Mouse (Mus musculus) gastrocnemius, postnatal 14 days (tissue): ENCODE results near the gene Gm11555. TPM values are rescaled to one million over a fixed set of nuclear protein-coding genes. Genes with fewer than 3 reads are reported as not detected.
"Not testable (repeated sequence)": the region's sequence is repeated elsewhere in the genome, so short reads cannot be mapped to it uniquely, and the experiment has no call there.

Source experiments
- DNase-seq: peaks from one replicate; pipeline ENCODE4 v3.0.0; 2021; ENCODE audit warnings: mixed read lengths
- intact Hi-C: fragments of 180-260 bp; cut with DNase I; formaldehyde crosslinking; loops from one replicate; pipeline ENCODE4 v1.15.1; 2025; ENCODE audit warnings: low total_unique reads
- long read RNA-seq, 2 experiments: library from polyadenylated mRNA; stranded (forward); transcript quantifications; one replicate each; pipeline ENCODE4 v2.0.0; 2021
- total RNA-seq, 2 experiments: library from RNA; stranded (reverse); gene quantifications; 2 replicates each; pipeline ENCODE4 v1.2.3; 2021

Gene Gm11555
- total RNA-seq: not detected
- long read RNA-seq, experiment 1: 0 reads
- long read RNA-seq, experiment 2: 0 reads

DNA sequence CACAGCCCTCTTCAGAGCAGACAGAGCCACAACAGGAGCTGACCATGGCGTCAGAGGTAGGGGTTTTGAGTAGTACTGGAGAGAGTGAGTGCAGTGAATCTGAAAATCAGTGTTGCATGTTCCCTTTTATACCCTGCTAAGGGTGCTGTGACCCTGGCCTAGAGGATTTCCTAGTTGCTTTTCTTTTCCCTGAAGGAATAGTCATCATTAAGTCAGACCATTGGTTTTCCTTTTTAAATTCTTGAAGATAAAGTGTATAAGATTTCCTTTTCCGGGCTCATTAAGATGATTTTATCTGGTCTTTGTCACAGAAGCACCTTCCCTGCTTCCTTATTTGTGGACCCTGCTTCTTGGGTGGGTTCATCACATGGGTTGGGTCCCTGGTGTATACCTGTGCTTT lies at the start of gene Gm11555:
TSS of gene Gm11555 (minus strand) at position 101 of the 400 bp plus-strand sequence.
- intact Hi-C loops: no loop called here

DNA sequence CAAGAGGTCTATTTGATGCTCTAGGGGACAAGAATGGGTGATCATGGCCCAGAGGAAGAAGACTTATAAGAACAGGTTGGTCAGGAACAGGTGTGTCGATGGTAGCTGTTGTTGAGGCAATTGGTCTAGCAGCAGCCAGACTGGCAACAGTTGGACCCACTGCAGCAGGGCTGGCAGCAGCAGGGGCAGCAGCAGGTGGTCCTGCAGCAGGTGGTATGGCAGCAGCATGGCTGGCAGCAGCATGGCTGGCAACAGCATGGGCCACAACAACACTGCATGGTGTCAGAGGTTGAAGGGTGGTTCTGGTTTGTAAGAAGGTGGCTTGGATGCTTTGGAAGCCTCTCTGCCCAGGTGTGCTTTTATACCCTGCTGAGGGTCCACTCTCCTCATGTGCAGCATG lies 40.4 kb upstream of the Gm11555 start, which contains the start of gene Gm14190:
TSS of gene Gm14190 (minus strand) at position 278 of the 400 bp plus-strand sequence.
- intact Hi-C loops: no loop called here
- no peak for DNase-seq

More for the DNA sequence above, at the start of gene Gm11555:
- no peak for DNase-seq

DNA sequence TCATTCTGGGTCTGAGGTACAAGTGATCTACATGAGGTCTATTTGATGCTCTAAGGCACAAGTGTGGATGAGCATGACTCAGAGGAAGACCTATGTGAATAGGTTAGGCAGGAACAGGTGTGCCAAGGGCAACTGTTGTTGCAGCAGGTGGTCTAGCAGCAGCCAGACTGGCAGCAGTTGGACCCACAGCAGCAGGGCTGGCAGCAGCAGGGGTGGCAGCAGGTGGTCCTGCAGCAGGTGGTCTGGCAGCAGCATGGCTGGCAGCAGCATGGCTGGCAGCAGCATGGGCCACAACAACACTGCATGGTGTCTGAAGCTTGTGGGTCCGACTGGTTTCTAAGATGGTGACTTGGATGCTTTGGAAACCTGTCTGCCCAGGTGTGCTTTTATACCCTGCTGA lies 35.2 kb upstream of the Gm11555 start:
- DNase-seq: not testable (repeated sequence)
- intact Hi-C loops: loop anchor here (5.0 kb wide), 1 partner anchor 37 kb away; no protein-coding TSS in a partner anchor

DNA sequence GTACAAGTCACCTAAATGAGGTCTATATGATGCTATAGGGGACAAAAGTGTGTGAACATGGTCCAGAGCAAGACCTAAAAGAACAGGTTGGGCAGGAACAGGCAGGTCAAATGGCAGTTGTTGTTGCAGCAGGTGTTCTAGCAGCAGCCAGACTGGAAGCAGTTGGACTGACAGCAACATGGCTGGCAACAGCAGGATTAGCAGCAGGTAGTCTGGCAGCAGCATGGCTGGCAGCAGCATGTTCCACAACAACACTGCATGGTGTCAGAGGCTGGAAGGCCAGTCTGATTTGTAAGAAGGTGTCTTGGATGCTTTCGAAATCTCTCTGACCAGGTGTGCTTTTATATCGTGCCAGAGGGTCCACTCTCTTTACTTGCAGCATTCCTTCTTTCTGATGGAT lies 33.4 kb upstream of the Gm11555 start:
- DNase-seq: no peak
- intact Hi-C loops: no loop called here

DNA sequence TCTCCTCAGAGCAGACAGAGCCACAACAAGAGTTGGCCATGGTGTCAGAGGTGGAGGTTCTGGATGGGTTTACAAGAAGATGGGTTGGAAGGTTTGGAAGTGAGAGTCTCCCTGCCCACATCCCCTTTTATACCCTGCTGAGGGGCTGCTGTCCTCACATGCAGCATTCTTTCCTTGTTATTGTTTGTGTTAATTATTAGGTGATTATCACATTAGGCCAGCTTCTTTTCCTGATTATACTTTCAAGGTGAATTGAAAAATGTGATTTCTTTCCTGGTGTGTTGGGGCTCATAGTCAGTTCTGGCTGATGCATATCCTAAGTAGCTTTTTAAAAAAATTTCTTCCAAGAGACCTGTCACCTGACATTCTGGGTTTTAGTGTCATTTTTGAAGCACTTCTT lies 15.8 kb upstream of the Gm11555 start, which contains the start of gene Krtap4-6:
TSS of gene Krtap4-6 (minus strand) at position 101 of the 400 bp plus-strand sequence.
- intact Hi-C loops: no loop called here
- DNase-seq: no peak

DNA sequence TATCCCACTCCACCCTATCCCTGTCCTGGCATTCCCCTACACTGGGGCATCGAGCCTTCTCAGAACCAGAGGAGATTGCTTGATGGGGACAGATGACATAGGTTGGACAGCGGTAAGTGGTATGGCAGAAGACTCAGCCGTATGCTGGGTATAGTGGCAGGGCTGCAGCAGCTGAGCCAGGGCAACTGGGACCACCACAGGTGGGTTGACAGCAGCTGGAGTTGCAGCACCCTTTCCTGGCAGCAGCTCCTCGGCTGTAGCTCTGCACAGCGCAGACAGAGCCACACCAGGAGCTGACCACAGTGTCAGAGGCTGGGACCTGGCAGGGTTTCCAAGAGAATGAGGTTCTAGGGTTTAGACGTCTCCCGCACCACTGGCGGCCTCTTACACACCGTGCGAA lies 12.8 kb upstream of the Gm11555 start:
- intact Hi-C loops: no loop called here
- DNase-seq: no peak

DNA sequence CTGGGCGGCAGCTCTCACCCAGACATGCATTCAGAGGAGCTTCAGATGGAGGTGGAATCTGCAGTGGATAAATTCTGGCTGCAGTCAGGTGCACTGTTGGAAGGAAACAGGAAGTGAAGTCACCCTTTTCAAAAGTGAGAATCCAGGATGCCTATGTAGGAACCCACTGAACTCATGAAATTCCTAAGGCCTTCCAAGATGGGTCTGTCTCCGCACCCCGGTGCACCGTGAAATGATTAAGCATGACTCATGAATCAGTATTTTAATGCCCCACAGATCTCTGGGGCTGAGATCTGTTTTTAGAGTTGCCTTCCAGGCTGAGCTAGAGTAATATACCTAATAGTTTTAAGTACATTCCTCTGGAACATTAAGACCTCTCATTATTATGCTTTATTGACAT lies 9.2 kb upstream of the Gm11555 start:
- intact Hi-C loops: no loop called here
- DNase-seq: no peak

DNA sequence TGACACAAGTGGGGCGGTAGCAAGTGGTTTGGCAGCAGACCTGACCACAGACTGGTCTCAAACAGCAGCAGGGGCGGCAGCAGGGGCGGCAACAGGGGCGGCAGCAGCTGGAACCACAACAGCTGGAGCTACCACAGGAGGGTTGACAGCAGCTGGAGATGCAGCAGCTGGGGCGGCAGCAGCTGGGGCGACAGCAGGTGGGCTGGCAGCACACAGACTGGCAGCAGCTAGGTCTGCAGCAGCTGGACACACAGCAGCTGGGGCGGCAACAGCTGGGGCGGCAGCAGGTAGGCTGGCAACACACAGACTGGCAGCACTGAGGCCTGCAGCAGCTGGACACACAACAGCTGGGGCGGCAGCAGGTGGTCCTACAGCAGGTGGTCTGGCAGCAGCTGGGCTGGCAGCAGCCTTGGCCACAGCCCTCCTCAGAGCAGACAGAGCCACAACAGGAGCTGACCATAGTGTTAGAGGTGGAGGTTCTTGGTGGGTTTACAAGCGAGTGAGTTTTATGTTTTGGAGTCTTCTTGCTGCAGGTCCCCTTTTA lies 8.5 kb upstream of the Gm11555 start, which contains the start of gene Gm11563:
TSS of gene Gm11563 (minus strand) at position 494 of the 544 bp plus-strand sequence.
- intact Hi-C loops, DNase-seq: not testable (repeated sequence)

DNA sequence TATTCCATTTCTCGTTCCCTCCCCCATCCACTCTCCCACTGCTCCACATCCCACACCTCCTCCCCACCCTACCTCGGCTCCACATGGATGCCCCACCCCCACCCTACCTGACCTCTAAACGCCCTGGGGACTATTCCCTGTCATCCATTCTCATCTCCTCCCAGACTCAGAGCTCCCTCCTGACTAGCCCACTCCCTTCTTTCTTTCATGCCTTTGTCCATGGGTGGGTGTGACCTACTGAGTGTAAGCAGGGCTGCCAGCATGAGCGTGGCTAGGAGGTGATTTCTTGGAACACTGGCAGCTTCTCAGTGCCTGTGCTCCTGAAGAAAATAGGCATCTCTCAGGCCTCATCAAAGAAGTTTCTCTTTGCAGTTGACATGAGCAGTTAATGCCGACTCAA lies 7.0 kb upstream of the Gm11555 start:
- no peak for DNase-seq
- intact Hi-C loops: no loop called here

DNA sequence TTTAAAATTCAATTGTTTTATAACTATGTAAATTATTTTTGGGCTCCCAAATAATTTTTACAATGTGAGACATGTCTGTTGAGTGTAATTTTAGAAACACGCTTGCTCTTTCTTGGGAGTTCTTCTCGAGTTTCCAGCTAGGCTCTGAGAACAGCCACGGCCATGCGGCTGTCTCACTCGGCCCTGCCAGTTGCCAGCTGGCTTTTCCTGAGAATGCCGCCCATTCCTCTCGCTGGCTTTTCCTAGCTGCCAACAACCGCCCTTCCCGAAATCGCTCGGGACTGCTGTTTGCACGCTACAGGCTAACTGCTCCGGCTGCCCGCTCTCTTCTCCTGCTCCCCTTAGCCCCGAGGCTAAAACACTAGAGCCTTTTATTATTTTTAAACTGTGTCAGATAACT lies 3.6 kb downstream of the Gm11555 start:
- DNase-seq: peak; percentile 9
- intact Hi-C loops: no loop called here

DNA sequence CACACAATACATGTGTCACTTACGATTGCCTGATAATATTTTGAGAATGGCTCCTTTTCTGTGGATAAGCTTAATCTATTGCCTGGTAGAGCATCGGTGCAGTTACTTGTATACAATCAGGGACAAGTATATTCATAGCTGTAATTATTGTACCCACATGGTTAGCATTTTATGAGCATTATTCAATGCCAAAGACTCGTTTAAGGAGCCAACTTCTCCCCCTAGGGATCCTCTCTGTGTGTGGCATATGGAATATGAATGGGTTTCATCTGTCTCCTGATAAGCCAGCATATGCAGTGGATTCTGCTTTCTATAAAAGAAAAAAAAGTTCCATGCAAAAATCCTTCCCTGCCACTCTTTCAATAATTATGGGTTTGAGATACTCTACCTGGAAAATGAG lies 5.7 kb downstream of the Gm11555 start:
- DNase-seq: no peak
- intact Hi-C loops: no loop called here

DNA sequence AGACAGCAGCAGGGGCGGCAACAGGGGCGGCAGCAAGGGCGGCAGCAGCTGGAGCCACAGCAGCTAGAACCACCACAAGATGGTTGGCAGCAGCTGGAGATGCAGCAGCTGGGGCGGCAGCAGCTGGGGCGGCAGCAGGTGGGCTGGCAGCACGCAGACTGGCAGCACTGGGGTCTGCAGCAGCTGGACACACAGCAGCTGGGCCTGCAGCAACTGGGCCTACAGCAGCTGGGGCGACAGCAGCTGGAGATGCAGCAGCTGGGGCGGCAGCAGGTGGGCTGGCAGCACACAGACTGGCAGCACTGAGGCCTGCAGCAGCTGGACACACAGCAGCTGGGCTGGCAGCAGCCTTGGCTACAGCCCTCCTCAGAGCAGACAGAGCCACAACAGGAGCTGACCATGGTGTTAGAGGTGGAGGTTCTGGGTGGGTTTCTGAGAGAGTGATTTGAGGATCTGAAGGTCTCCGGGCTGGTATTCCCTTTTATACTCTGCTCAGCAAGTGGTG lies 6.3 kb downstream of the Gm11555 start, which contains the start of gene Krtap4-7:
TSS of gene Krtap4-7 (minus strand) at position 455 of the 505 bp plus-strand sequence.
- intact Hi-C loops, DNase-seq: not testable (repeated sequence)

DNA sequence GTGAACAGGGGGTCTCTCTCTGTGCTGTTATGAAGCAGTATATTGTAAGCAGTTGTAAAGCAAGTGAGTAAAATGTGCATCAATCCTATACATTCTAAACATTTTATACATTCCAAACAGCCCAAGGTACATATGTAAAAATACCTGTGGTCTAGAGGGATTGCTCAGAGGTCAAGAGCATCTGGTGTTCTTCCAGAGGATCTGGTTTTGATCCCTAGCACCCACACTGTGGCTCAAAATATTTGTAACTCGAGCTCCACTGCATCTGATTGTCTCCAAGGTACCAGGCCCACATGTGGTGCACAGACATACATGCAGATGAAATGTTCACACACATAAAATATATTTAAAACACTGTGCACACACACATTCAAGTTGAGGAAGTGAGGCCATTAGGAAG lies 9.1 kb downstream of the Gm11555 start:
- no peak for DNase-seq
- intact Hi-C loops: no loop called here

DNA sequence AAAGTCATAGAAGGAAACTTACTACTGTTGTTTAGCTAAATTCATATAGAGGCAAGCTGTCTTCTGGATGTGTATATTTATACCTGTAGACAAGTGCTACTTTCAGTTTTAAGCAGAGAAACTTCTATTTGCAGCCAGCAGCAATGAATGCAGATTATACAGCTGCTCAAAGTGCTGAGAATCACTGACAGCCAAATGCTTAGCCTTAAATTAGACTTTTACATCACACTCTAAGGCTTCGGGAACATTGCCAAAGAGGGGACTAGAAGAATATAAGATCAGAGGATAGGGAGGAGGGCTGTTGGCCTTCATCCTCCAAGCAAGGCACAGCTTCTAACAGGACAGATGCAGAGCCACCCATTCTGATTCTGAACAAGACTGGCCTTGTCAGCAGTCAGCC lies 12.9 kb downstream of the Gm11555 start:
- DNase-seq: no peak
- intact Hi-C loops: no loop called here

DNA sequence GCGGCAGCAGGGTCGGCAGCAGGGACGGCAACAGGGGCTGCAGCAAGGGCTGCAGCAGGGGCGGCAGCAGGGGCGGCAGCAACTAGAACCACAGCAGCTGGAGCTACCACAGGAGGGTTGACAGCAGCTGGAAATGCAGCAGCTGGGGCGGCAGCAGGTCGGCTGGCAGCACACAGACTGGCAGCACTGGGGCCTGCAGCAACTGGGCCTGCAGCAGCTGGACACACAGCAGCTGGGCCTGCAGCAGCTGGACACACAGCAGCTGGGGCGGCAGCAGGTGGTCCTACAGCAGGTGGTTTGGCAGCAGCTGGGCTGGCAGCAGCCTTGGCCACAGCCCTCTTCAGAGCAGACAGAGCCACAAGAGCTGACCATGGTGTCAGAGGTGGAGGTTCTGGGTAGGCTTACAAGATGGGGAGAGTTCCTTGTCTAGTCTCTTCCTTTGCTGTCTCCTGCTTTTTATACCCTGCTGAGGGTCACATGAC lies 15.3 kb downstream of the Gm11555 start, which contains the start of gene Krtap4-2:
TSS of gene Krtap4-2 (minus strand) at position 432 of the 482 bp plus-strand sequence.
- DNase-seq: no peak
- intact Hi-C loops: no loop called here

DNA sequence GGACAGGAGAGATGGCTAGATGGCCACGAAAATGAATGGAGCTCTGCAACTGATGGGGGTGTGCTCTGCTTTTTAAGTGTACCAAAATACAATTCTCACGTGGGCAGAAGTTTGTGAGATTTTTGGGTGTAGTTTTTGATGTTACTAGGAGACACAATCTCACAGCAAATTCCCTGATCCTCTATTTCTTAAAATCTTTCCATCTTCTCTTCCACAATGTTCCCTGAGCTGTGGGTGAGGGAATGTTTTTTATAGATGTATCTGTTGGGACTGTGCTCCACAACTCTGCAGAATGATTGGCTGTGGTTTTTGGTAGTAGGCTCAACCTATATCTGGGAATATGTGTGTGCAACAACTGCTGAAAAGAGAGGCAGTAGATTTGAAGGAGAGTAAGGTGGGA lies 16.7 kb downstream of the Gm11555 start:
- no peak for DNase-seq
- intact Hi-C loops: no loop called here

DNA sequence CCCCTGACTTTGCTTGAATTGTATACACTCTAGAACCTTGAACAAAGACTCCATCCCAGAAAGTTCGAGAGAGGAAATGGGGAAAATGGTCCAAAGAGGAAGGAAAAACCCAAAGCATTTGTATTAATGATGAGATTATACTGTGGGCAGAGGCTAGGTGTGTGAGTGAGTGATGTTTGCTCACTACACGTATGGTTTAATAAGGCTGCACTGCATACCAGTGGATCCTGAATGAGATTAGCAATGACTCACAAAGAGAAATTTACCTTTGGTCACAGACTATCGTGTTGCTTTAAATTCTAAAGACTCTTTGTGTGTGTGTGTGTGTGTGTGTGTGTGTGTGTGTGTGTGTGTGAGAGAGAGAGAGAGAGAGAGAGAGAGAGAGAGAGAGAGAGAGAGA lies 19.1 kb downstream of the Gm11555 start:
- DNase-seq: no peak
- intact Hi-C loops: no loop called here

DNA sequence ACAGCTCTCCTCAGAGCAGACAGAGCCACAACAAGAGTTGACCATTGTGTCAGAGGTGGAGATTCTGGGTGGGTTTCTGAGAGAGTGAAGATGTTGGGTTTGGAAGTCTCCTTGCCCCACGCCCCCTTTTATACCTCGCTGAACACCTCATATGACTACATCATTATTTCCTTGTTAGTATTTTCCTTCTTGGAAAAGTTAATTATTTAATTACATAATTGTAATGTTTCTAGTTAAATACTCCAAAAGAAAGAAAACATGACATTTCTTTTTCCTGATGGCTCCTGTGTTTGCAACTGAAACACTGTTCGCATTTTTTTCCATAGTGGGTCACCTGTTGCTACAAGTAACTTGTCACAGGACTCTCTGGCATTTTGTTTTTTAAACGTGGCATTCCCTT lies 21.9 kb downstream of the Gm11555 start, which contains the start of gene Krtap4-1:
TSS of gene Krtap4-1 (minus strand) at position 101 of the 400 bp plus-strand sequence.
- no peak for DNase-seq
- intact Hi-C loops: no loop called here

DNA sequence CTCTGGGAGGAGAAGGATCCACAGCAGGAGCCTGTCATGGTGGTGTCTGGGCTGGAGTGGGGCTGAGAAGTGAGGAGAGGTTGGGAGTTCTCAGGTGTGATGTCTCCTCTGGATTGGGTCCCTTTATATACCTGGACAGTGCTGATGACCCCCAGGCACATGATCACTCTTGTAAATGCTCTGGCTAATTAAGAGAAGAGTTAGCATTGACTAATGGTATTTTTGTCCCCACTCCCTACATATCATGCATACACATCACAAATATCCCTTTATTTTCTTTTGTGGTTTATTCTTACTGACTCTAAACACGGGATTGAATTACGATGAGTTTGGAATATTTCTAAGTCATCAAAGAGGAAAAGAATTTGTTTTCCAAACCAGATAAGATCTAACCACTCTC lies 29.7 kb downstream of the Gm11555 start, which contains the start of gene Gm11562:
TSS of gene Gm11562 (minus strand) at position 101 of the 400 bp plus-strand sequence.
- DNase-seq: no peak
- intact Hi-C loops: no loop called here

DNA sequence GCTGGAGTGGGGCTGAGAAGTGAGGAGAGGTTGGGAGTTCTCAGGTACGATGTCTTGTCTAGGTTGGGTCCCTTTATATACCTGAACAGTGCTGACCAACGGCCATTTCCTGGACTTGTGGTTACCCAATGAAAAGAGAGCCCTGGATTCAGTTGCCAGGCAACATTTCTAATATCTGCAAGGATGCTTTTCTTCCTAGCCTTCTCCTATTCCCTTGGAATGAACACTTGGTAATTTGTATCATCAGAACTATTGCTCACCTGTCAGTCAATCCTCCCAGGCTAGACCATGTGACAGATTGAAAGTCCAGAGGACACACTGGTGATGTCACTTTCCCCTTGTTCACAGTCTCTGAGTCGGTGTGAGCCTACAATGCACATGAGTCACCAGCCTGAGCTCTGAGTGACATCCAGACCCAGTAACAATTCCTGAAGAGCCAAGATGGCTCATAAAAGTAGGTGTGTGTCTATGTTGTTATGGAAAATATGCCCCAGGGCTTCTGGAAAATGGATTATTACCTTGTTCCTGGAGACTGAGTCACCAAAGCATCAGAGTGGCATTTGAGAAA lies 35.2 kb downstream of the Gm11555 start, which contains the start of gene Krtap2-4:
TSS of gene Krtap2-4 (minus strand) at position 51 of the 568 bp plus-strand sequence.
- no peak for DNase-seq
- intact Hi-C loops: no loop called here
